Mouse (Mus musculus): ENCODE measurements around the gene Il6ra. TPM values are rescaled to one million over a fixed set of nuclear protein-coding genes. Genes with fewer than 3 reads are reported as not detected.

The Il6ra gene
- total RNA-seq, 2 experiments from 2014 or later = 3.7 to 4.4 TPM

DNA sequence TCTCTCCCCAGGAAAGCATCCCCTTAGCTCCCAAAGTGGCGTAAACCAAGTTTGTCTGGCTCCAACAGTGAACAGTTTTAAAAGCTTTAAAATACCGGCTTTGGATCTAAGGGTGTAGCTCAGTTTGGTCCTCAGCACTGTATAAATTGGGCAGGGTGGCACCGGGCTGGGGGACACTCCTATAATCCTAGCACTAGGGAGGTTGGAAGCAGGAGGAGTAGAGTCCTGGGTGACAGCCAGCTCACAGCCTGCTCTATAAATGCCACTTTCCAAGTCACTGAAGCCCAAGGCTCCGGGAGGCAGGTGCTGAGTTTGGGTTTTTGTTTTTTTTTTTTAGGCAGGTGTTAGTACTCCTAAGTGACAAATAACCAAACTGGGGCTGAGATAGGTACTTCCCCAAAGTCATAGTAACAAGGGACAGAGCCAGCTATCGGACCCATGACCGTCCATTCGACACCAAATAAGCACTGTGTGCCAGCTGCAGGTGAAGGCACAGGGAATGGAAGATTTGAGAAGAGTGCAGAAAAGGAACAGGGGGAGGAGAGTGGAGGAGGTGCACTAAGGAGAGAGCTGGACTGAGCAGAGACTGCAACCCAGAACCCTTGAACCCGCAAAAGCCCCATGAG lies 30.3 kb downstream of the Il6ra start:
- Histone ChIP-seq H3K27ac (no peak overlapping the region), H3K4me3 (no peak overlapping the region)
- TF ChIP-seq CTCF (IDR thresholded peaks at IDR 0.05) = no peak
- intact Hi-C loops (cut with DNase I) = no loop called here
- DNase-seq (ENCODE audit: extremely low spot score in 1 of 2, low spot score in 2 of 2) = no peak

DNA sequence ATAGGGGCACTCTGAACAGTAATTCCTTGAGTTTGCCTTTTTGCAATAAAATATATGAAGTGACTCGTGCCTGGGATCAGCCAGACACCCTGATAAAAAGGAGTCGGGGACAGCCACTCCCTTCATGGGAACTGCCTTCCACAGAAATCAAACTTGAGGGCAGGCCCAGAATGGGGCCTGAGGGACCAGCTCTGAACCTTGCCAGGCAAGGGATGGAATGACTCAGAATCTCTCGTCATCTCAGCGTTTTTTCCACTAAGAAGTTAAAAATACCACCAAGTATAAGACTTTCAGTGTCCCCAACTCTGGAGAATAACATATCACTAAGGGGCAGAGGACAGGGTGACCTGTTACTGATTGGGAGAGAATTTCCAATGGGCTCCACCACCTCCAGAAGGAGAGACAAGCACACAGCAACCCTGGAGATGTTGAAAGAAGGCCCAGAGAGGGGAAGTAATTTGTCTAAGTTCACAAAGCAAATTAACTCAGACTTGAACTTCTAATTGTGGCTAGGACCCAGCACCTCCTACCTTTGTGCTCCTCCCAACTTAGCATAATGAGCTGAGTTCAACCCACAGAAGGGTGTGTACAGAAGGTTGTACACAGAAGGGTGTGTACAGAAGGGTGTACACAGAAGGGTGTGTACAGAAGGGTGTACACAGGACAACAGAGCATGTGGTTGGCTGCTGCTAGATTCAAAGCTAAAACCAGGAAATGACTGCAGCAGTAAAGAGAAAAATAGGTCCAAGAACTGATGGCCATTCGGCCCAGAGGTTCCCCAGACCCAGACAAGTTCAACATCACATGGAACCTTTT lies 32.8 kb downstream of the Il6ra start:
- no peak for DNase-seq (ENCODE audit: extremely low spot score in 1 of 2, low spot score in 2 of 2)
- intact Hi-C loops (cut with DNase I) = no loop called here
- no peak overlapping the region for H3K27ac ChIP-seq
- no peak overlapping the region for H3K4me3 ChIP-seq
- TF ChIP-seq CTCF (IDR thresholded peaks at IDR 0.05) = no peak

DNA sequence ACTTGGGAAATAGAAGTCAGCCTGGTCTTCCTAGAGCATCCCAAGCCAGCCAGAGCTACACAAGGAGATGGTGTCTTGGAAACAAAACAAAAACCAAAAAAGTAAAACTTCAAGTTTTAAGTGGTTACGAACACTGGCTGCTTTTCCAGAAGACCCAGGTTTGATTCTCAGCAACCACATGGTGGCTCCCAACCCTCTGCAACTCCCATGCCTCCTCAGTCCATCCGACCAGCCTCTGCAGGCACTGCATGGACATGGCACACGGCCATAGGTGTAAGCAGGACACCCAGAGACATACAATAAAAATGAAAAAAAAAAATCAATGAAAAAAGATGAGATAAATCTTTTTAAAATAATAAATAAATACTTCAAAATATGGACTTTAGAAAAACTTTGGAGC lies 33.7 kb downstream of the Il6ra start:
- intact Hi-C loops (cut with DNase I) = no loop called here
- DNase-seq (ENCODE audit: extremely low spot score in 1 of 2, low spot score in 2 of 2) = no peak

DNA sequence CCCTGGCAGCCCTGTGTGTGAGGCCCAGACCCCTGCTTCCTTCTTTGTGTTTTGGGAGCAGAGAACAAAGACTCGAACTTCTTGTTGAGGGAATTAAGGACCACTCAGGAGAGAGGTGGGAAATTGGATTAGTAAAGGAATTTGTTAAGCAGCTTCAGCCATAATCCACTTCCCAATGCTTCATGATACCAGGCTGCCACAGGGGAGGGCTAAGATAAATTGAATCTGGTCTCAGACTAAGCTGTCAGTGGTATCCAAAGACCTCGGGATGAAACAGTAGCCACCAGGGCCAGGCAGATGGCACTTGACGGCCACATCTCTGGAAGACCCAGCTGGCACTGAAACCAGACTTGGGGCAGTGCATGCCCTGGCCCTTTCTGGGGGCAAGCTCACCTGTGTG lies 34.5 kb downstream of the Il6ra start:
- TF ChIP-seq CTCF (IDR thresholded peaks at IDR 0.05) = no peak
- no peak for DNase-seq (ENCODE audit: extremely low spot score in 1 of 2, low spot score in 2 of 2)
- Histone ChIP-seq H3K4me3 (no peak overlapping the region), H3K27ac (no peak overlapping the region)
- intact Hi-C loops (cut with DNase I) = no loop called here

More for the DNA sequence above, 33.7 kb downstream of the Il6ra start:
- TF ChIP-seq CTCF (IDR thresholded peaks at IDR 0.05) = no peak
- Histone ChIP-seq H3K4me3 (no peak overlapping the region), H3K27ac (no peak overlapping the region)

DNA sequence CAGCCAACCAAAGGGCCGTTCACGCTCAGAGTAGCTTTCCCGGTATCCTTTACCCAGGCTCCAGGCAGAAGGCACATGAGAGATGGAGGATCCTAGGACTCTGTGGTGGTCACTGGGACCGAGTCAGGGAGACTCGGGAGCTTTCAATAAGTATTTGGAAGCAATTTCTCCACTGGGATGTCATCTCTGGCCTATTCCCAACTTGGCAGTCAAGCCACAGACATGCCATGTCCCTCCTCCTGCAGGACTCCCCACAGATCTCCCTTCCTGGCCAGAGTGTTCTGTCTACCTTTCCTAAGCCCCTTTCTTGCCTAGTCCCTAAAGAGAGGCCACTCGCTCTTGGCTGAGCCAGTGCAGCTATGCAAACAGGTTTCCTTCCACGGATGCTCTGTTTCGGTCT lies 35.9 kb downstream of the Il6ra start:
- no peak for TF ChIP-seq CTCF (IDR thresholded peaks at IDR 0.05)
- H3K4me3 ChIP-seq = no peak overlapping the region
- no peak overlapping the region for H3K27ac ChIP-seq
- no peak for DNase-seq (ENCODE audit: extremely low spot score in 1 of 2, low spot score in 2 of 2)
- intact Hi-C loops (cut with DNase I) = no loop called here

DNA sequence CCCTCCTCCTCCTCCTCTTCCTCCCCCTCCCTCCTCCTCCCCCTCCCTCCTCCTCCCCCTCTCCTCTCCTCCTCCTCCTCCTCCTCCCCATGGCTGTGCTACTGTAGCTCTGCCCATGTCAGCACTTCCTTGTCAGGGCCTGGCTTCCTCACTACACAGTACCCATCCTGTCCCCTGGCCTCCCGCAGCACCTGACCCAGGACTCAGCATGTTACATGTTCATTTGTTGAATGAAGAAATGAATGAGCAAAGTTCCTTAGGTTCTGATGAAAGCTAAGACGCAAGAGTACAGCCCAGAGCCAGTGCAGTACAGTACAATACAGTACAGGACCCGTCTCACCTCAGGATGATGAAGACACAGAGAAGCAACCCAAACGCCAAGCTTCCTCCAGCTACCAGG lies 36.5 kb downstream of the Il6ra start:
- no peak for TF ChIP-seq CTCF (IDR thresholded peaks at IDR 0.05)
- DNase-seq (ENCODE audit: extremely low spot score in 1 of 2, low spot score in 2 of 2) = no peak
- no peak overlapping the region for H3K27ac ChIP-seq
- no peak overlapping the region for H3K4me3 ChIP-seq
- intact Hi-C loops (cut with DNase I) = no loop called here

DNA sequence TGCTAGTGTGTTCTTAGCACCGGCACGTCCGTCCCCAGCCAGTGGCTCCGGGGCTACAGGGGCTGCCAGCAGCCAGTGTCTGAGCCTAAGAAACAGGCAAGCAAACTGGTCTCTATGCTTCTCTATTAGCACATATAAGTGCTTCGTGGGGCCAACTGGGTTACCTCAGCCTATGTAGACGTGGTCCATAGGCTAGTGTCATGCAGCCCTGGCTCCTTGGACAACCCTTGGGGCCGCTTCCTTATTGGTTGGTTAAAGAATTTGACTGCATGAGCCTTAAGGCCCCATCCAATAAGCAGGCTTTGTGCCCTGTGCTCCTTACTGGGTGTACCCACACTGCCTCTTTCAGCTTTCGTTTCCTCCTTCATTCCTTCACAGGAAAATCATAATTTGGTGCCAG lies 37.2 kb downstream of the Il6ra start:
- intact Hi-C loops (cut with DNase I) = no loop called here
- DNase-seq (ENCODE audit: extremely low spot score in 1 of 2, low spot score in 2 of 2) = no peak
- Histone ChIP-seq H3K4me3 (no peak overlapping the region), H3K27ac (no peak overlapping the region)
- no peak for TF ChIP-seq CTCF (IDR thresholded peaks at IDR 0.05)

DNA sequence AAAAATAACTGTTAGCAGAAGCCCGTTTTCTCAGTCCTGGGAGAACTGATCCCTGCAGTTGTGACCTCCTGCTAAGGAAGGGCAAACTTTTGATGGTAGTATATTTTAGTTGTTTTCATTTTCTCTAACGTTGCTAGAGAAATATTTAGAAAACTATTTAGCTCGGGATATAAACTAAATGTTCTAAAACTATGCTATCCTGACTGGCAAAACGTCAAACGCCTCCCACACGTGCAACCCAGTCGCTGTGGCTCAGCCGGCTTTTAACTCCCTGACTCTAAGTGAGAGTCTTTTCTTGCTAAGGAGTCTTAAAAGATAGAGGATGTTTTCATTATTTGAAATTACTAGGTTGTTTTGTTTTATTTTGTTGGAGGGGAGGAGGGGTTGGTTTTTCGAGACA lies 38.0 kb downstream of the Il6ra start:
- TF ChIP-seq CTCF (IDR thresholded peaks at IDR 0.05) = no peak
- Histone ChIP-seq H3K27ac (no peak overlapping the region), H3K4me3 (no peak overlapping the region)
- intact Hi-C loops (cut with DNase I) = no loop called here
- DNase-seq (ENCODE audit: extremely low spot score in 1 of 2, low spot score in 2 of 2) = no peak

DNA sequence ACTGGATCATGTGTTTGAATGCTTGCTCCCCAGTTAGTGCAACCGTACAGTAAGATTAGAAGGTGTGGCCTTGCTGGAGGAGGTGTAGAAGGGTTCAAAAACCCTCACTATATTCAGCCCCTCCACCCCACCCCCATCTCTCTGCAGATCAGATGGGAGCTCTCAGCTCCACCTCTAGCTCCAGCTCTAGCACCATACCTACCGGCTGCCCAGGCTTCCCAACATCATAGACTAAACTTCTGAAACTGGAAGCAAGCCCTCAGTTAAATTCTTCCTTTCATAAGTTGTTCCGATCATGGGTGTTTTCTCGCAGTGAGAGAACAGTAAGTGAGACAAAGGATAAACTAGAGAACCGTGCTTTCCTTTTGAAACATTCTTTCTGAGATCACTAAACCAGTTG lies 38.9 kb downstream of the Il6ra start:
- DNase-seq (ENCODE audit: extremely low spot score in 1 of 2, low spot score in 2 of 2) = no peak
- no peak for TF ChIP-seq CTCF (IDR thresholded peaks at IDR 0.05)
- intact Hi-C loops (cut with DNase I) = no loop called here
- Histone ChIP-seq H3K4me3 (no peak overlapping the region), H3K27ac (no peak overlapping the region)

DNA sequence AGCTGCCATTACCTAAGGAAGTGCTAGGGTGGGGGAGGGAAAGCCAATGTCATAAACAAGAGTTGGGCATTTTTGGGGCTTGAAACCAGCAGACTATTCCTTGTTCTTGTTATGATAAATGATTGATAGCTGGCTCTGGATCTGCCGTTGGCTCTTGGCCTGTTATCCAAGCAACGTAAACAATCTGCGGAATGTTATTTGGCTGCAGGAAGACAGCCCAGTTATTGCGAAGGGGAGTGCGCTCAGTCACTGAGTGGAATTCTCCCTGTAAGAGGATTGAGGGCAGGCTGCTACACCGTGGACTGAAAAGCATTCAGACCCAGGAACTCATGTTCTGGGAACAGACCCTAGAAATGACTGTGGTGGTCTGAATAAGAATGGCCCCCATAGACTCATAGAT lies 40.3 kb downstream of the Il6ra start:
- DNase-seq (ENCODE audit: extremely low spot score in 1 of 2, low spot score in 2 of 2) = no peak
- H3K4me3 ChIP-seq = no peak overlapping the region
- no peak overlapping the region for H3K27ac ChIP-seq
- intact Hi-C loops (cut with DNase I) = no loop called here
- no peak for TF ChIP-seq CTCF (IDR thresholded peaks at IDR 0.05)

DNA sequence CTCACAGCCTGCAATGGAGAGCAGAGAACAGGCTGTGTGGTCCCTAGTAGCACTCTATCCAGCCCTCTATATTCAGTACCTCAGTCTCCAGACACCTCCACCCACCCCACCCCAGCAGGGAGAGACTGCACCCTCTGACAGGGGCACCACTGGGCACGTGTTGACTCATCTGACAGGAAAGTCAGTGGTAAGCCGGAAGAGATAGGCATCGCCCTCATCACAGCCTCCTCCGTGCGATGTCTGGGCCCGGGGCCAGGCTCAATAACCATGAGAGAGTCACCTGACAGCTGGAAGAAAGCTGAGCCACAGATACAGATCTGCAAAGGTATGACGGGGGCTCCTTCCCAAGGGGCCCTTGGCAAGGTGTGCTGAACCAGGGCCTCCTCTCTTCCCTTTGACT lies 40.8 kb downstream of the Il6ra start:
- intact Hi-C loops (cut with DNase I) = no loop called here
- H3K27ac ChIP-seq = no peak overlapping the region
- no peak overlapping the region for H3K4me3 ChIP-seq
- DNase-seq (ENCODE audit: extremely low spot score in 1 of 2, low spot score in 2 of 2) = no peak
- no peak for TF ChIP-seq CTCF (IDR thresholded peaks at IDR 0.05)

DNA sequence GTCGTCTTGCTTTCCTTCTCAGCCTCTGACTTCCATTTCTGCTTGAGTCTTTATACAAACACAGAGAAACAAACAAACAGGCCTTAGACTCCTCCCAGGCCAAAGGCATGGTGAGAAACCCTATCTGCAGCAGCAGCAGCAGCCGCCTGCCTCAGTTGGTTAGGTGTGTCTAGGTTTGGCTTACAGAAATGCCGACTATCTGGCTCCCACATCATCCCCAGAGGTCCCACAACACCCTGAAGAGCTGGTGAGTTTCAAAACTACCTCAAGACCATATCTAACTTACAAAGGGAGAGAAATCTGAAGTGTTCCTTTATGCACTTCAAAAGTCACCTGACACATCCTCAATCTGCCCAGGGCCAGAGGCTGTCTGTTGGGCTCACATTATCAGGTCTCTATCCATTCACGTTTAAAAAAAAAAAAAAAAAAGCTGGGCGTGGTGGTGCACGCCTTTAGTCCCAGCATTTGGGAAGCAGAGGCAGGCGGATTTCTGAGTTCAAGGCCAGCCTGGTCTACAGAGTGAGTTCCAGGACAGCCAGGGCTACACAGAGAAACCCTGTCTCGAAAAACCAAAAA lies 41.6 kb downstream of the Il6ra start:
- Histone ChIP-seq H3K27ac (no peak overlapping the region), H3K4me3 (no peak overlapping the region)
- intact Hi-C loops (cut with DNase I) = no loop called here
- TF ChIP-seq CTCF (IDR thresholded peaks at IDR 0.05) = no peak
- no peak for DNase-seq (ENCODE audit: extremely low spot score in 1 of 2, low spot score in 2 of 2)

Data from left cerebral cortex, adult 2 months (tissue).